Mouse (Mus musculus): ENCODE data around the gene Gimap4.
A peak's percentile ranks its signal among the peaks of the same experiment; 100 is the strongest.

GRCm38 (mm10) chr6:48700251-48701075 lies 16.1 kb downstream of the Gimap4 start:
- no peak for TF ChIP-seq CTCF (IDR thresholded peaks at IDR 0.05; ENCODE audit: low read depth)
- TF ChIP-seq EP300 (IDR thresholded peaks at IDR 0.05; ENCODE audit: low read depth), result peak; percentile 99

Measured in heart, postnatal 0 days (tissue).